Mouse (Mus musculus): Measurements from ENCODE around the gene Zfp386.
A peak's percentile ranks its signal among the peaks of the same experiment; 100 is the strongest.
"Not testable (repeated sequence)": the region's sequence is repeated elsewhere in the genome, so short reads cannot be mapped to it uniquely, and the experiment has no call there.

Gene Zfp386

DNA sequence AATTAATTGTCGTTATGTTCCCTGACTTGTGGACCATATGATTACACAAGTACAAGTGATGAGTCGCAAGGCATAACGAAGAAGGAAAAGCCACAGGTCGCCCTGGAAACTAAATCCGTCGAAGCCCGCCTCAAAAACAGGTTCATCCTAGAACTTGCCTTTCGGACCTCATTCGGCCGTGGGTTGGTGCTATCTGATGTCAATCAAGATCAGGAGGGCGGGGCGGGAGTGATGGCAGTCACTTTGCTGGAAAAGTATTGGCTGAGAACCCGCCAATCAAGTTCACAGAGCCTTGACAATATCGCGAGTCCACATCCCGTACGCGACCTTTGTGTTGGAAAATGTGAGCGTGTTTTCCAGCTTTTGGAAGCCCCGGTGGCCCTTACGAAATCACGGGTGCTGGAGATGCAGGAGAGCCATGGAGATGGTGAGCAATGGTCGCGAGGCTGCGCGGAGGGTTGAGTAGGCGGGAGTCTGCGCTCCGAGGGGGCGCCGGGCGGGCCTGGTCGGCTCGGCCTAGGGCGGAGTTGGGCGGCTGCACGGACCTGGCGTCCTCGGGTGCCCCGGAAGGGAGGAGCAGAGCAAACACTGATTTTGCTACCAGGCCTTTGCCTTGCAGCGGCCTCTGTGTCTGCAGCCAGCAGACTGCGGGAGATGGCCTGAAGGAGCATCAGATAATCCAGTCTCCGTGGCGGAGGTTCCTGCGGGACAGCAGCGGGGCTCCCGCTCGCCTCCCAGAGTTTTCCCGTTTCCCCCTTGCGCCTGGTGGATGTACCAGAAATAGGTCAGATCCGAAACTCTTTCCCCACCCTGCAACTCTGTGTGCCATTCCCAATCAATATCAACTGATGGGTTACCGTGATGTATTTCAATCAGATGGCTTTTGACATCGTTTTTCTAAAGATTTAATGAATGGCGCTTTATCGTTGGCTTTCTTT is at the start of gene Zfp386:
Gene Zfp386, plus strand, starts transcription at position 285 of the 938 bp plus-strand sequence.
- peak; percentile 98 to 99 for DNase-seq (ENCODE audit: low spot score in 2 of 2)

DNA sequence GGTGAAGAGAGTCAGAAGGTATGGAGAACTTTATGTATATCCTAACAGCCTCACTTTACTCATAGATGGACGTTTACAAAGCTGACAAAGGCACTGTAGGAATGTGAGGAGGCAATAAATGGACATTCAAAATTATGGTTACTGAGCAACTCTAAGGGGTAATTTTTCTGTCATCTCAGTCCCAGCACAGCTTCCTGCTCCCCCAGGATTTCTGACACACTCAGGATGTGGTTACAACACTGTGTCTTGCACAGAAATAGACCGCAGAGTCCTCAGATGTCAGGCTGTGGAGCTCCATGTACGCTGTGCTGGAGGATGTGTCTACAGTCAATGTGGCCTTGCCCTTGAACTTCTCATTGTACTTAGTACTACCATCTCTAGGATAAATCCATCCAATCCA is 47.7 kb upstream of the Zfp386 start:
- DNase-seq (ENCODE audit: low spot score in 2 of 2), result not testable (repeated sequence)

DNA sequence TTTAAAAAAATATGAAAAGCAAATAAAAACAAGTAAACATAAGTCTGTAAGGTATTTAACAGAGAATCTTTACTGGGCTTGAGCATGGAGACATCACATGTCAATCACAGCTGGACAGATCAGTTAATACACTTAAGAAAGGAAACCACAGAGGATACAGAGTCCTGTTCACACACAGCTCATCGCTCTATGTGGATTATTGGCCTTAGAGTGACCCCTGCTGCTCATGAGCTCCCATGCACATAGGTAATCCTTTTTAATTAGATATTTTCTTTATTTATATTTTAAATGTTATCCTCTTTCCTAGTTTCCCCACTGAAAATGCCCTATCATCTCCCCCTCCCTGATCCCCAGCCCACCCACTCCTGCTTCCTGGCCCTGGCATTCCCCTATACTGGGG is 44.6 kb upstream of the Zfp386 start:
- DNase-seq (ENCODE audit: low spot score in 2 of 2), result not testable (repeated sequence)

DNA sequence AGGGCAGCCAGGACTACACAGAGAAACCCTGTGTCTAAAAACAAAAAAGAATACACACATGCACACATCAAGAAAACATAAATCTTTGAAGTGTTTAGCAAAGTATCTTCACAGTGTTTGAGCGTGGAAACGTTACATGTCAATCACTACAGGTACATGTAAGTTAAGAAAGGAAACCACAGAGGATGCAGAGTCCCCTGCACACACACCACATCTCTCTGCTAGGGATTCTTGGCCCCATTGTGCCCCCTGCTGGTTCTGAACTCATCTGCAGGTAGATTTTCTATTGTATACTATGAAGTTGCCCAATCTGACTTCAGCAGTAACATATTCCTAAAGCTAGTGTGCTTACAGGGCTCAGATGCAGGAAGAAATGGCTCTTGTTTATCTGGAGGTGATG is 36.7 kb upstream of the Zfp386 start:
- DNase-seq (ENCODE audit: low spot score in 2 of 2), result no peak

DNA sequence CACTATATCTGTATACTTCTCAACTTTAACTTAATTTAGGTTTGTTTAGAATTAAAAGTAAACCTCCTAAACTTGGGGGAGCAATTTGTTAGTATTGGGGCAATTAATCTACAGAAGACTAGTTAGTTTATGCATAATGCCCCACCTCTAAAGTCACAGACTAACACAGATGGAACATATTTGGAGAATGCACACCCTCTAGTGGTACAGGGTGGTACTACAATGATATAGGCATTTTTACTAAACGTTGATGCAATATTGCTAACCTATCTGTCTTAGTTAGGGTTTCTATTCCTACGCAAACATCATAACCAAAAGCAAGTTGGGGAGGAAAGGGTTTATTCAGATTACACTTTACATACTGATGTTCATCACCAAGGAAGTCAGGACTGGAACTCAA is 19.4 kb upstream of the Zfp386 start:
- DNase-seq (ENCODE audit: low spot score in 2 of 2), result no peak

DNA sequence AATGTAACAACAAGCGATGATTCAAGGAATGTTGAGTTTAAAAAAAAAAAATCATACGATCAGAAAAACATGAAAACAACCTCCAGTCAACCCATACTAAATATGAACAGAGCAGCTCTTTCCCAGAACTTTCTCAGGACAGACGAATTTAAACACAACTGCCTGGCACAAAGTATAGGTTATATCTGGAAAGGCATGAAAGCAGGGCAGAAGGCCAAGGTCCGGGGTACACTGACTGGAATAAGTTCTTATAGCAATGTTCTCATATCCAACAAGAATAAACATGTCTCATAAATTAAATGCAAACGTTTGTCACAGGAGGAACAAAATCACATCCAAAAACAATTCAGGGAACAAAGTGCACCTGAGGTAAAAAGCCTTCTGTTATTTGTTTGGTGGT is 12.2 kb upstream of the Zfp386 start:
- no peak for DNase-seq (ENCODE audit: low spot score in 2 of 2)

DNA sequence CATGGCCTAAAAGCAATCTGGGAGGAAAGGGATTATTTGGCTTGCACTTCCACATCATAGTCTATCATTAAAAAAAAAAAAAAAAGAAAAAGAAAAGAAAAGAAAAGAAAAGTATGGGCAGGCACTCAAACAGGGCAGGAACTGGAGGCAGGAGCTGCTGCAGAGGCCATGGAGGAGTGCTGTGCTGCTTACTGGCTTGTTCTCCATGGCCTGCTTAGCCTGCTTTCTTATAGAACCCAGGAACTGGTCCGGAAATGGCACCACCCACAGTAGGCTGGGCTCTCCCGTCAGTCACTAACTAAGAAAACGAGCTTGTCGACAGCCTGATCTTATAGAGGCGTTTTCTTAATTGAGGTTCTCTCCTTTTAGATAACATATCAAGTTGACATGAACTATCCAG is 2.7 kb upstream of the Zfp386 start:
- no peak for DNase-seq (ENCODE audit: low spot score in 2 of 2)

DNA sequence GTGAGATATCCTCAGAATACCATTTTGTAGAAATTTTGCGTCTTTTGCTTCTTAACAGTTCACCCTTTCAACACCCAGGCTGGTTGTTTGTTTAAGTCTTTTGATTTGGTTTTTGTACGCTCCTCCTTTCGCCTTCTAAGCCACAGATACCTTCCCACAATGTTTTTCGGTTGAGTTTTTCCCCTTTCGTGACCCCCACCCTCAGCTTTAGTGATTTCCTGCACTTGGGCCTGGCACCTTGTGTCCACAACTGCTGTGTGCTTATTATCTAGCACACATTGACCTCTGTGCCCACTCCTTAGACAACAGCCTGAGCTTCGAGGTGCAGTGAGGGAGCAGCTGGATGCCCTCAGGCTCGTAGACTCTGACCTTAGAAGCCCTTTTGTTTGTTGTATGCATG is 1.2 kb downstream of the Zfp386 start:
- no peak for DNase-seq (ENCODE audit: low spot score in 2 of 2)

DNA sequence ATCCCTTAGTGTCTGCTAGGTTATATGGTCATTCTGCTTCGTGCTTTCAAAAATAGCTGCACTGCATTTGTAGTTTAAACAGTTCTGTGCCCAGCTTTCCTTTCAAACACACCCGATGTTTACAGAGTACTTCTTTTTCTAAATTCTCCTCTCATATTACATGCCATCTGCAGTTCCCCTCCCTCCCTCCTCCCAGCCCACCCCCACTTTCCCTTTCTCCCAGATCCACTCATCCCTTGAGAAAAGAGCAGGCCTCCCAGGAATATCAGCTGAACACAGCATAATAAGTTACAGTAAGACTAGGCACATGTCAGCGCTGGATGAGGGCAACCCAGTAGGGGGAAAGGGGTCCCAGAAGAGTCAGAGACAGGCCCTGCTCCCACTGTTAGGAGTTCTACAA is 1.7 kb downstream of the Zfp386 start:
- no peak for DNase-seq (ENCODE audit: low spot score in 2 of 2)

DNA sequence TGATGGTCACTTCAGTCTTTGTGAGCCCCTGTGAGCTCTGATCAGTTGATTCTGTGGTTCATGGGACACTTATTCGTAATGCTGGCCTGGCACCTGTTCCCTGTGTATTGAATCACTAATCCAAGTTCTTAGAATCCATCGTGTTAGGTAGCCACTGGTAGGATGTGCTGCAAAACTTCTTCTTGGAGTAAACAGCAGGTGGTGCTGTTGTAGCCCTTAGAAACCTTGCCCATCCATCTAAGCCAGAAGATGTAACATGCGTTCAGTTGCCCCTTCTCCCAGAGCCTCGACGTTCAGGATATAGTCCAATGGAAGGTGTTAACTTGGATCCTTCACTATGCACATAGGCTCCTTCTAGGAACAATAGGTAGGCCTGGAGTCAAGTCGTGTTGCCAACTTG is 2.2 kb downstream of the Zfp386 start:
- no peak for DNase-seq (ENCODE audit: low spot score in 2 of 2)

DNA sequence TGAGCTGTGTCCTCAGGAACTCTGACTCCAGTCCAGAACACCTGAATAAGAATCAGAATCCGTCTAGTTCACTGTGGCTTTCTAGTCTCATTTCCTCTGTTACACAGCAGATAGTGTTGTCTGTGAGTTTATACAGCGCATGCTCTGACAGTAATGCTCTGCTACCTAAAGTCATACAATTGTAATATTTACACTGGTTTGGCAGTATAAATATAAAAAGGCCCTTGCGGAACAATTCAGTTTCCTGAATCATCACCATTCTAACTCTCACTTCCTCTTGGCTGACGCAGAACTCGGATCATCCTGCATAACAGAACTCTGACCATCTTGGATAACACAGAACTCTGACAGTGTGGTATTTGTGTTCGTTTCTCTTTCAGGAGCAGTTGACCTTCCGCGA is 6.8 kb downstream of the Zfp386 start:
- DNase-seq (ENCODE audit: low spot score in 2 of 2), result no peak

DNA sequence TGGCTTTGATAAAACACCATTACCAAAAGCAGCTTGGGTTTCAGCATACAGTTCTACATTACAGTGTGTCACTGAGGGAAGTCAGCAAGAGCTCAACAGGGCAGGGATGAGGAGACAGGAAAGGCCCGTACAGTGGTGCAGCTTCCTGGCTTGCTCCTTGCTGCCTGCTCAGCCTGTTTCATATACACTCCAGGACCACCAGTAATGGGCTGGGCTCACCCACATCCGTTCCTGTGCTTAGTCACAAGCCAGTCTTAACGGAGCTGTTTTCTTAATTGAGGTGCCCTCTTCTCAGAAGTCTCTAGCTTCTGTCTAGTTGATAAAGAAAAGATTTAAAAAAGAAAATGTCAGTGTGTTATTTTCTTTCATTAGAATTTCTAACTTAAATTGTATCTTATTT is 8.6 kb downstream of the Zfp386 start:
- no peak for DNase-seq (ENCODE audit: low spot score in 2 of 2)

DNA sequence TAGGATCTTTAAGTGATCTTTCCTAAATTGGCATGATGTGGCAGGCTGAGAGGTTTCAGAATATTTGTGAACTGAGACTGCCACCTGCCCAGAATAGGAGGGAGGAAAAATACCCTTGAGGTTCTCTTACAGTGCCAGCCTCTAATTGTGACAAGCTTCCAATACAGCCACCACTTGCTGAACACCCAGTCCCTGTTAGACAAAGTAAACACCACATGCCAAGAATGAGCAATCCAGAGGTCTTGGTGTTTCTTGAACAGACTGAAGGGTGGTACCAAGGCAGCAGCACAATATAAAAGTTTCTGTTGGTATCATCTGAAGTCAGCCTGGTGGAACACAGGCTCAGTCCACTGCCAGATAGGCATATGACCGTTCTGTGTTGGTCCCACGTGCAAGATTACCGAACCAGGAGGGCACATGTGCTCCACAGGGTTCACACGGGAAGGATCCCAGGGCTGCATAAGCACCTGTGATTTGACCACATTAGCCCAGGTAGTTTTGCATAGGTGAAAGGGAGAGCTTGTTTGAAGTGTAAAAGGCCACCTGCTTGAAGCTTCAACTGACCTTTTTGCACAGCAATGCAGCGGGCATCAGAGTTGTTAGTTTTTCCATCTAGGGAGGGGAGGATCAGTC is 14.2 kb downstream of the Zfp386 start:
- DNase-seq (ENCODE audit: low spot score in 2 of 2), result no peak

DNA sequence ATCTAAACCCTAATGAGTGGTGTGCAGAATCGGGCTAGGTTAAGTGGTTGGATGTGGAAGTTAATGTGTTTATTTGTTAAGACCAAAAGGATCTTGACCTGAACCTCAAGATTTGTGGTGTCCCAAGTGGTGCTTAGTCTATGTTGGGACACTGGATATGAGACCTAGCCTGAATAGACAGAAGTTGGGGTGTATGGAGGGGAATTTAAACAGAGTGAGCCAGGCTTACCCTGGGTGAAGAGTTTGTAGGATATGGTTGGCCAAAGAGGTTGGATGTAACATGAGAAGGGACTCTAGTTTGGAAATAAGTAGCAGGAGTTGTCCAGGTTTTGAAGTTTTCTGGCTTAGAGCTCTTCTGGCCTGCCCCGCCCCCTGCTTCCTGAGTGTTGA is 14.7 kb downstream of the Zfp386 start:
- no peak for DNase-seq (ENCODE audit: low spot score in 2 of 2)

DNA sequence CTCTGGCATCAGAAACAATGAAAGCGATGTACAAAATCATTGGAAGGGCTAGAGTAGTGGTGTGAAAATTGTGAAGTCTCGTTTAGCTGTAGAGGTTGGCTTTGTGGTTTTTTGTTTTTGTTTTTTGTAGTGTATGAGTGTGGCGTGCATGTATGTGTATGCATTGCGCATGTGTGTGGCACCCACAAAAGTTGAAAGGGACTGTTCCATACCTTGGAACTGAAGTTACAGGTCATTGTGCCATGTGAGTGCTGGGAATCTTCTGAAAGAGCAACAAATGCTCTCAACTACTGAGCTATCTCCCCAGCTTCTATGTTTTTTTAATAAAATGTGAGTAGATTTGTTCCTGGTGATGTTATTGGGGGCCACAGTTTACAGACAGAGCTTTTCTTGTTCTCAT is 15.5 kb downstream of the Zfp386 start:
- DNase-seq (ENCODE audit: low spot score in 2 of 2), result no peak

DNA sequence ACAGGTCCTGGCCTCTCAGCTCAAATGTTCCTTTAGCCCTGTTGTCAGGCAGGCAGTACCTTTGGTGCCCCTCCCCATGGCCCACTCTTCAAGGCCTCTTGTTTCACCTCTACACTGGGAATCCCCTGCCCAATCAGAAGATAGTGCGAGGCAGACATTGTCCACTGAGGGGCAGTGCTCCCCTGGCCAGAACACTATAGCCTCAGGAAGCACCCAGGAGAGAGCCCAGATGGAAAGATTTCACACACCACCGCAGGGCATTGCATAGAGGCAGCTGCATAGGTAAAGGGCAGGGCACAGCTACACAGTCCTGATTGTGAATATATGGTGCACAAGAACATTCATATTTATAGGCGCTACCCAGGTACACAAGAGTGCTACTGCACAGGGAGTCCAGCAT is 23.5 kb downstream of the Zfp386 start:
- peak in 1 of 2 experiments; percentile 16 for DNase-seq (ENCODE audit: low spot score in 2 of 2)

DNA sequence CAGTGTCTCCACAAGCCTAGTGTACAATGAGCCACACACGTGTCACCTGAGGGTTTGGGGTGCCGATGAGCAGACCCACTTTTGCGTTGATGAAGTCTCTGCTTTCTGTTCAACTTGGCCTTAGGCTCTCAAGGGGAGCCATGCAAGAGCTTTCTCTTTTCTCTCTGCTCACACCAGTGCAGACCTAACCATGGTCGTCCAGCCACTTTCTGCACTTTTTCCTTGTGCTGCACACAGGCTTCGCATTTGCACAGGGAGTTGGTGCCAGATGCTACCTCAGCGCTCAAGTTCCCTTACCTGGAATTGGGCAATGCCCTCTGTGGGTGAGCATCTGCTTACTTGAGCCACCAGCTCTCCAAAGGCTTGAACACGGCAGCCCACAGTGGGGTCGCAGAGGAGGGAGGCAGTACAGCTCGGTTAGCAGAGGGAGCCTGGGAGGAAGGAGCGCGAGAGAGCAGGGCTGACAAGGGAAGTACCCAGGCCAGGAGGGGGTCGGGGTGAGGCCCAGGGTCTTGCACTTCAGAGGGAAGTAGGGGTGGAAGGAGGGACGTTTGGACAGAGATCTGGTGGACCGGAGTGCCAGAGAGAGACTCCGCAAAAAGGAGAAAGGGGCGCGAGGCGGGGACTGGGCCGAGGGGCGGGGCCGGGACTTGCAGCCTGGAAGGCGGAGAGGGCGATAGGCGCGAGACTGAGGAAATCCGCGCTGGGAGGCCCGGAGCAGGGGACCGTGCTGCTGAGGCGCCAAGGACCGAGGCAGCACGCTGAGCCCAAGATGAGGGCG is 29.7 kb downstream of the Zfp386 start, which contains the start of gene Vipr2:
Gene Vipr2, plus strand, starts transcription at position 653 of the 781 bp plus-strand sequence.
- peak; percentile 3 to 39 for DNase-seq (ENCODE audit: low spot score in 2 of 2)

DNA sequence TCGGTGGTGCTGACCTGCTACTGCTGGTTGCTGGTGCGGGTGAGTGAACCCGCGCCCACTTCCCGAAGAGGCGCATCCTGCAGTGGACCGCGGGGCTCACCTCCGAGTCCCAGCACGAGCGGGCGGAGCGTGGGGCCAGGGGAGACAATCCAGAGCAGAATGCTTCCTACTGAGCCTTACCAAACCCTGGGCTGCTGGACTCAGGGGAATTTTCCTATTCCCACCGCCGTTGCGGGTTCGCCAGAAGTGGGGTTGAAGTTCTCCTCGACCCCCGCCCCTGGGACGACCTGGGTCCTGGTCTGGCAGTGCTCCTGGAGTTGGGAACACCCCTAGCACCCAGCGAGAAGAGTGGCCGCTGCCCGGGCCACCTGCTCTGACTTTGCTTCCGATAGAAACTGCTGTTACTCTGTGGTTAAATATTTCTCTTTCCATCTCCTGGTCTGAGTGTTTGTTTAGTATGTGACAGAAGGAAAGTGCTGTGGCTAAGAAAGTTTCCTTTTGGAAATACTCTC is 30.4 kb downstream of the Zfp386 start:
- no peak for DNase-seq (ENCODE audit: low spot score in 2 of 2)

DNA sequence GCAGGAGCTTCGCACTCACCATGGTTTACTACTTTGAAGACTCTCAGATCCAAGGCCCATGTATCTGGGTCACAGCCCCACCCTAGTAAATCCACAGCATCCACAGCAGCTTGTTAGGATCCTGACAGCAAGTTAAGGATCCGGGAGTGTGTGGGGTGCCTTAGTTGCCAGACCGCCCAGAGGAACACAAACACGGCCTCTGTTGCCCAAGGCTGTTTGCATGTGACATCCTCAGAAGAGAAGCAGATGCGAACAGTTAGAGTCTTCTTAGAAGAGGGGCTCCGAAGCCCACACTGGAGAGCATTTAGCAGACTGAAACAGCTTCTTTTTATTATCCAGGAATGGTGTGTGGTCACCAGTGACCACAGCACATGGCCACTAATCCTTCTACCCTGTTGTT is 35.6 kb downstream of the Zfp386 start:
- DNase-seq (ENCODE audit: low spot score in 2 of 2), result no peak

DNA sequence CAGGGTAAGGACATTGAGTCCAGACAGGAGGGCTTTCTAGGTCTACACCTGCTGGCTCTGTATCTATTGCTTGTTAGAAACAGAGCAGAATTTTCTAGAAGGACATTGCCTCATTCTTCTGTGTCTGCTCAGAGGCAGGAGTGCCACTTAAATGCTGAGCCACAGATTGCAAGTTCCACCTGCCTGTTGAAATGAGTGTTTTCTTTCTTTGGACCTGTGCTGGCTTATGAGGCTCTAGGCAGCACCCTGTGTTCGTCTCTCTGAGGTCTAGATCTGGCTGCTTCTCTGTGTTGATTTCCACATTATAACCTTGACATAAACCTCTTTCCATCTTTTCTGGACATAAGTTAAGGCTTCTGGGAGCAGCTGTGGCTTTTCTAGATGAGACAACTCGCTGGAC is 36.8 kb downstream of the Zfp386 start:
- no peak for DNase-seq (ENCODE audit: low spot score in 2 of 2)

DNA sequence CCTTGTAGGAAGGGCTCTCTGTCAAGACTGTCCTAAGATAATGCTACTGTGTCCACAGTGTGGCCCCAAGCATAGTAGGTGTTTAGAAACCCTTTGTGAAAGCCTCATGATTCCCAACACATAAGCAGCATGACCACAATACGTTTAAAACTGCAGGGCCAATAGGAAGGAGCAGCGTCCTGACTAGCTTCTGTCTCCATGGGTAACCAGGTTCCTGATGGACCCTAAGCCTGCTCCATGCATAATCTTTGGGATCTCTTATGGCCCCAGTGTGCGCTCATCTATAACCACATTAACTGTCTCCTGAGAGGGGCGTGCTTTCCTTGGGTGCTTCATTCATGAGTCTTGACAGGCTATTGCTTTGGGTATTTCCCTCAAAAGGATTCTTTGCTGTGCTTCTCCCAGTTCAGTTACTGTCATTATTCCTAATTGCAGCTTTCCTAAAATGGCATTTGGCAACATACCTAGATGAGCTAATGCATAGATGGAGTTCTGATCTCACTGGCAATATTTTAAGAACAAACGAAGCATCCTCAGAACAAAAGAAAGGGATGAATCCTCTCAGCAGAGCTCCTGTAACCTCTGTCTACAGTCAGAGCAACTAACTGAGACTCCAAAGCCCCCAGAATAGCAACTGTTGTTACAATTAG is 39.6 kb downstream of the Zfp386 start:
- DNase-seq (ENCODE audit: low spot score in 2 of 2), result no peak

DNA sequence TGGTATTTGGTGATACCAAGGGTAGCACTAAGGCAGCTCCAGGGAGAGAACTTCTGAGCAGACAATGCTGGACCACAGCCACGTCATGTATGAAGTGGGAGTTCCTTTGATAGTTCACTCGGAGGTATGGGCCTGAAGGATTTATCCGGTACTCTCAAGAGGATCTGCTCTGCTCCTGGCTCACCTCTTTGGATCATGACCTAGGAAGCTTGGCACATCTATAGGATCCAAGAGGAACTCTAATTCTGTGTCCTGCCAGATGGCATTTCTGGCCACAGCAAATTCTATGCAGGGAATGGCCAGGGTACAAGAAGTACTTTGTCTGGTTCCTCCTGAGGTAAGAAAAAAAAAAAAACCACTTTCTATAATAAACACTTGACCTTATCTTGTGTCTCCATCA is 42.3 kb downstream of the Zfp386 start:
- no peak for DNase-seq (ENCODE audit: low spot score in 2 of 2)

Measured in urinary bladder, postnatal 36 days (tissue).